Mouse (Mus musculus): ENCODE measurements at regions not wholly inside any gene's neighbourhood (a gene's known extent, or its start where the extent isn't known, plus 50 kb on each side); places are given as distances from the start of the nearest gene placed in this dataset.

DNA sequence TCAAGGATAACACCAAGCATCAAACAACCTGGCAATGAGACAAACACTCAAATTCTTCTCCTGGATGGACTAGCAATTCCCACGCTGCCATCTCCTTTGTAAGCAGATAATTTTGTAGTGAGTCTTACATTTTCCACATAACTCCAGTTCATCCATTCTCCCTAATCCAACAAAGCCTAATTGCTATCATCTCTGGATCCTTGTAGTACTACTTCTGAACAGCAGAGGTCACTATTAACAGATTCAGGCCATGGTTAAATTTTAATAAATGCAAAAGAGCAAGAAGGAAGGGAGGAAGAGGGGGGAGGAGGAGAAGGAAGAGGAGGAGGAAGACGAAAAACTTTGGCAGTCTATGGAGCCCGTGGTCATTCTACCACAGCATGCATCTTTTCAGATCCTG lies 414.4 kb downstream of the Nedd1 start:
- DNase-seq (ENCODE audit: low spot score) = no peak
- Histone ChIP-seq H3K36me3 (ENCODE audit: control insufficient read depth, insufficient read depth, low read length) (no peaks in the 10 kb centered on the region), H3K4me1 (ENCODE audit: control insufficient read depth, insufficient read depth, low read length) (no peaks in the 10 kb centered on the region), H3K4me3 (ENCODE audit: low read depth, low read length) (no peak overlapping the region), H3K9ac (ENCODE audit: low read length) (no peak overlapping the region), H3K27me3 (ENCODE audit: control insufficient read depth, insufficient read depth, low read length) (no peaks in the 10 kb centered on the region), H3K9me3 (ENCODE audit: control insufficient read depth, low read length) (no peaks in the 10 kb centered on the region), H3K27ac (ENCODE audit: low read depth, low read length) (no peak overlapping the region), H3K4me2 (ENCODE audit: low read depth) (no peak overlapping the region)
- ATAC-seq (ENCODE audit: insufficient read depth, low FRiP score, low TSS enrichment) = no peak
- WGBS = 43% methylated on average over 3 of the region's 3 CpGs

GRCm38 (mm10) chr10:92298693-92299092 lies 423.5 kb downstream of the Nedd1 start:
- H3K27me3 ChIP-seq (ENCODE audit: control insufficient read depth, insufficient read depth, low read length) = no peaks in the 10 kb centered on the region
- DNase-seq (ENCODE audit: low spot score) = no peak
- WGBS = 51% methylated on average over 13 of the region's 13 CpGs
- H3K27ac ChIP-seq (ENCODE audit: low read depth, low read length) = no peak overlapping the region
- peaks cover 5% of the 10 kb centered on the region; the same call in 1 of the 2 replicates for H3K4me1 ChIP-seq (ENCODE audit: control insufficient read depth, insufficient read depth, low read length)
- no peak overlapping the region for H3K9ac ChIP-seq (ENCODE audit: low read length)
- H3K4me2 ChIP-seq (ENCODE audit: low read depth) = no peak overlapping the region
- H3K36me3 ChIP-seq (ENCODE audit: control insufficient read depth, insufficient read depth, low read length) = no peaks in the 10 kb centered on the region
- no peak overlapping the region for H3K4me3 ChIP-seq (ENCODE audit: low read depth, low read length)
- no peak for ATAC-seq (ENCODE audit: insufficient read depth, low FRiP score, low TSS enrichment)
- H3K9me3 ChIP-seq (ENCODE audit: control insufficient read depth, low read length) = no peaks in the 10 kb centered on the region

- no peaks in the 10 kb centered on the region for H3K36me3 ChIP-seq (ENCODE audit: control insufficient read depth, insufficient read depth, low read length)
- no peak overlapping the region for H3K4me3 ChIP-seq (ENCODE audit: low read depth, low read length)
- ATAC-seq (ENCODE audit: insufficient read depth, low FRiP score, low TSS enrichment) = 0 out of 2 replicates have a peak, but pooled peaks have one; percentile 35
- DNase-seq (ENCODE audit: low spot score) = no peak
- H3K27ac ChIP-seq (ENCODE audit: low read depth, low read length) = no peak overlapping the region
- no peak overlapping the region for H3K9ac ChIP-seq (ENCODE audit: low read length)
- H3K9me3 ChIP-seq (ENCODE audit: control insufficient read depth, low read length) = no peaks in the 10 kb centered on the region
- H3K27me3 ChIP-seq (ENCODE audit: control insufficient read depth, insufficient read depth, low read length) = no peaks in the 10 kb centered on the region
- peaks cover 8% of the 10 kb centered on the region for H3K4me1 ChIP-seq (ENCODE audit: control insufficient read depth, insufficient read depth, low read length)
- WGBS = 60% methylated on average over 4 of the region's 4 CpGs
- H3K4me2 ChIP-seq (ENCODE audit: low read depth) = no peak overlapping the region
Measured at GRCm38 (mm10) chr10:92296837-92297236, 425.4 kb downstream of the Nedd1 start.

DNA sequence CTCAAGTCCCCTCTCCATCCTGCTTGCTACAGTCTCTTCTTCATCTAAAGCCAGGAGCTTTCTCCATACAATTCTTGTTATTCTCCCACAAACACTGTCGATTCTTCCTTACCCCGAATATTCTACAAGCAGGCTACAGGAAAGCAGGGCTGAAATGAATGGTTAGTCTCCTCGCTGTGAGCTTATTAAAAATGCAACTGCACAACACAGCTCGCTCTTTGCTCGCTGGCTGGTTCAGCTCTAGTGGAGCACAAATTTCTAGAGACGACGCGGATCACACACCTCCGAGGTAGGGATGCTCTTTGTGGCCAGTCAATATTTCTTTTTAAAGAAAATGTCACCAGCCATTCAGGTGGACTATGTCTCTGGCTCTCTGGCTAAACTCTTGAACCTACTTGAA lies 425.9 kb downstream of the Nedd1 start:
- 60% methylated on average over 9 of the region's 9 CpGs for WGBS
- H3K4me3 ChIP-seq (ENCODE audit: low read depth, low read length) = no peak overlapping the region
- no peaks in the 10 kb centered on the region for H3K27me3 ChIP-seq (ENCODE audit: control insufficient read depth, insufficient read depth, low read length)
- H3K4me2 ChIP-seq (ENCODE audit: low read depth) = no peak overlapping the region
- H3K9me3 ChIP-seq (ENCODE audit: control insufficient read depth, low read length) = no peaks in the 10 kb centered on the region
- DNase-seq (ENCODE audit: low spot score) (no peak), ATAC-seq (ENCODE audit: insufficient read depth, low FRiP score, low TSS enrichment) (peak; percentile 61; the same call in 1 of the 2 replicates)
- H3K36me3 ChIP-seq (ENCODE audit: control insufficient read depth, insufficient read depth, low read length) = no peaks in the 10 kb centered on the region
- no peak overlapping the region for H3K27ac ChIP-seq (ENCODE audit: low read depth, low read length)
- H3K4me1 ChIP-seq (ENCODE audit: control insufficient read depth, insufficient read depth, low read length) = peaks cover 8% of the 10 kb centered on the region
- H3K9ac ChIP-seq (ENCODE audit: low read length) = peak overlapping the region; percentile 9; the same call in 1 of the 2 replicates

DNA sequence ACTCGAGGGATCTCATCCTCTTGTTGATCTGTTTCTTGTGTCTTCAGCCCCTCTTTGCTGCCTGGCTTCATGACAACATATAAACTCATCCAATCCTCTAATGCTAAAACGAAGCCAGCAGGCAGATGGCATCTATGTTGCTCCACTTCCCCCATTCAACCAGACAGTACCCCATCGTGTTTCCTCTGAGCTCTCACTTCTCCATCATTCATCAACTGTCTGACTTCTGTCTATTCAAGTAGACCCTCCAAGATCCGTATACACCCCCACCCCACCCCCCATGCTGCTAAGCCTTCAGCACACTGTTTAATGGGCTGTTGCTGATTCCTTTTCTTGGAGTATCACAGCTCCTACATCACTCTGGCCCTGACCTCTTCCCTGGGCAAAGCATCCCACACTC lies 429.0 kb downstream of the Nedd1 start:
- H3K36me3 ChIP-seq (ENCODE audit: control insufficient read depth, insufficient read depth, low read length) = no peaks in the 10 kb centered on the region
- no peak overlapping the region for H3K9ac ChIP-seq (ENCODE audit: low read length)
- DNase-seq (ENCODE audit: low spot score) = no peak
- no peak overlapping the region for H3K4me2 ChIP-seq (ENCODE audit: low read depth)
- WGBS = 45% methylated on average over 4 of the region's 4 CpGs
- no peak overlapping the region for H3K4me3 ChIP-seq (ENCODE audit: low read depth, low read length)
- peaks cover 8% of the 10 kb centered on the region for H3K4me1 ChIP-seq (ENCODE audit: control insufficient read depth, insufficient read depth, low read length)
- H3K9me3 ChIP-seq (ENCODE audit: control insufficient read depth, low read length) = no peaks in the 10 kb centered on the region
- no peaks in the 10 kb centered on the region for H3K27me3 ChIP-seq (ENCODE audit: control insufficient read depth, insufficient read depth, low read length)
- no peak overlapping the region for H3K27ac ChIP-seq (ENCODE audit: low read depth, low read length)
- no peak for ATAC-seq (ENCODE audit: insufficient read depth, low FRiP score, low TSS enrichment)

GRCm38 (mm10) chr10:92289230-92289629 lies 433.0 kb downstream of the Nedd1 start:
- DNase-seq (ENCODE audit: low spot score) (no peak), ATAC-seq (ENCODE audit: insufficient read depth, low FRiP score, low TSS enrichment) (no peak)
- H3K9ac ChIP-seq (ENCODE audit: low read length) = no peak overlapping the region
- no peak overlapping the region for H3K4me3 ChIP-seq (ENCODE audit: low read depth, low read length)
- no peaks in the 10 kb centered on the region for H3K36me3 ChIP-seq (ENCODE audit: control insufficient read depth, insufficient read depth, low read length)
- H3K4me2 ChIP-seq (ENCODE audit: low read depth) = no peak overlapping the region
- no peaks in the 10 kb centered on the region for H3K27me3 ChIP-seq (ENCODE audit: control insufficient read depth, insufficient read depth, low read length)
- H3K4me1 ChIP-seq (ENCODE audit: control insufficient read depth, insufficient read depth, low read length) = peaks cover 3% of the 10 kb centered on the region; the same call in 1 of the 2 replicates
- no peak overlapping the region for H3K27ac ChIP-seq (ENCODE audit: low read depth, low read length)
- 50% methylated on average over 5 of the region's 5 CpGs for WGBS
- H3K9me3 ChIP-seq (ENCODE audit: control insufficient read depth, low read length) = no peaks in the 10 kb centered on the region

- WGBS = 81% methylated on average over 4 of the region's 4 CpGs
- no peak overlapping the region for H3K27ac ChIP-seq (ENCODE audit: low read depth, low read length)
Measured at GRCm38 (mm10) chr10:92284231-92284630, 438.0 kb downstream of the Nedd1 start.

GRCm38 (mm10) chr10:92277981-92278380 lies 444.2 kb downstream of the Nedd1 start:
- H3K36me3 ChIP-seq (ENCODE audit: control insufficient read depth, insufficient read depth, low read length) = no peaks in the 10 kb centered on the region
- no peak overlapping the region for H3K4me2 ChIP-seq (ENCODE audit: low read depth)
- no peaks in the 10 kb centered on the region for H3K27me3 ChIP-seq (ENCODE audit: control insufficient read depth, insufficient read depth, low read length)
- no peak overlapping the region for H3K27ac ChIP-seq (ENCODE audit: low read depth, low read length)
- no peak overlapping the region for H3K4me3 ChIP-seq (ENCODE audit: low read depth, low read length)
- no peaks in the 10 kb centered on the region for H3K4me1 ChIP-seq (ENCODE audit: control insufficient read depth, insufficient read depth, low read length)
- no peak for ATAC-seq (ENCODE audit: insufficient read depth, low FRiP score, low TSS enrichment)
- no peaks in the 10 kb centered on the region for H3K9me3 ChIP-seq (ENCODE audit: control insufficient read depth, low read length)
- DNase-seq (ENCODE audit: low spot score) = no peak
- WGBS = 30% methylated on average over 2 of the region's 2 CpGs
- no peak overlapping the region for H3K9ac ChIP-seq (ENCODE audit: low read length)

More at GRCm38 (mm10) chr10:92284231-92284630, 438.0 kb downstream of the Nedd1 start:
- H3K9ac ChIP-seq (ENCODE audit: low read length) = no peak overlapping the region
- no peaks in the 10 kb centered on the region for H3K9me3 ChIP-seq (ENCODE audit: control insufficient read depth, low read length)
- no peaks in the 10 kb centered on the region for H3K36me3 ChIP-seq (ENCODE audit: control insufficient read depth, insufficient read depth, low read length)
- ATAC-seq (ENCODE audit: insufficient read depth, low FRiP score, low TSS enrichment) (no peak), DNase-seq (ENCODE audit: low spot score) (no peak)
- H3K4me3 ChIP-seq (ENCODE audit: low read depth, low read length) = no peak overlapping the region
- H3K27me3 ChIP-seq (ENCODE audit: control insufficient read depth, insufficient read depth, low read length) = no peaks in the 10 kb centered on the region
- no peaks in the 10 kb centered on the region for H3K4me1 ChIP-seq (ENCODE audit: control insufficient read depth, insufficient read depth, low read length)
- H3K4me2 ChIP-seq (ENCODE audit: low read depth) = no peak overlapping the region

DNA sequence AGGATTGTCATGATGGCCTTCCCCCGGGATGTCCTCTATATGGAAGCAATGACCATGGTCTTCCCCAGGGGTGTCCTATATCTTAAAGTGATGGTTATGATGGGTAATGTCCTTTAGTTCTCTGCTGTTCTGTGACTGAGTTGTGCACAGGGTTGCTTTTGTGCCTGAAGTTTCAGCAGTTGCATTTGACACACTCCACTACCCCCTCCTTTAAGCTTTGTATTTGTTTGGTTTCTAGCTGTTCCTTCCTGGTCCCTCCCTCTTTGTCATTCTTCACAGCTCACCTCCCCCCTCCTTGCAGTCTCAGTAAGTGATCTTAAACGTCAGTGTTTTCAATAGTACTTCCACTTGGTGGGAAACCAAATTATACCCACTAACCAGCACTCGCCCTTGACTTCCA lies 464.4 kb downstream of the Nedd1 start:
- Histone ChIP-seq H3K36me3 (ENCODE audit: control insufficient read depth, insufficient read depth, low read length) (no peaks in the 10 kb centered on the region), H3K9ac (ENCODE audit: low read length) (no peak overlapping the region), H3K4me1 (ENCODE audit: control insufficient read depth, insufficient read depth, low read length) (no peaks in the 10 kb centered on the region), H3K4me2 (ENCODE audit: low read depth) (no peak overlapping the region), H3K27me3 (ENCODE audit: control insufficient read depth, insufficient read depth, low read length) (no peaks in the 10 kb centered on the region), H3K4me3 (ENCODE audit: low read depth, low read length) (no peak overlapping the region), H3K27ac (ENCODE audit: low read depth, low read length) (no peak overlapping the region), H3K9me3 (ENCODE audit: control insufficient read depth, low read length) (no peaks in the 10 kb centered on the region)
- 71% methylated on average over 3 of the region's 3 CpGs for WGBS
- DNase-seq (ENCODE audit: low spot score) (no peak), ATAC-seq (ENCODE audit: insufficient read depth, low FRiP score, low TSS enrichment) (no peak)

Measured in neural tube, embryonic 11.5 days (tissue).